In the genomic region with DNA sequence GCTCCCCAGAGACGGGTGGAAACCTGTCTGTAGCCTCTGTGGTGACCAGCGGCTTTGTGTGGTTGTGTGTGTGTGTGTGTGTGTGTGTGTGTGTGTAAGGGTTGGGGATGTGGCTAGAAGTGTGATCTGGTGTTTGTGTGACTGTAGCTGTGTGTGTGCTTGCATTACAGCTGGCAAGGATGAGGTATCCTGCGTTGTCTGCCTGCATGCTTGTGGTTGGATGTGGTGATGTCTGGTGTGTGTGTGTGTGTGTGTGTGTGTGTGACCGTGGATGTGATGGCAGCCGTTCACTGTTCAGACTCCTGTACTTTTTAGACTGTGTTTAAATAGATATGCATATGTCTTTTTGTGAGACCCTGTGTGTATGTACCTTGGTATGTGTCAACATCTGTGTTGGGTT, we compare ENCODE assay signal across 8 mouse cellular contexts. TPM values are rescaled to one million over a fixed set of nuclear protein-coding genes. Genes with fewer than 3 reads are reported as not detected.
A peak's percentile ranks its signal among the peaks of the same experiment; 100 is the strongest.
DNase-seq lines count a peak whose midpoint lies in the region; ATAC-seq lines count a peak whose summit lies in the region.

No protein-coding gene starts in this region.

- 32% methylated on average over 5 of the region's 5 CpGs for WGBS in intestine, embryonic 14.5 days
- 21% methylated on average over 5 of the region's 5 CpGs for WGBS in neural tube, embryonic 13.5 days

- peak overlapping the region; percentile 56 for H3K4me3 ChIP-seq in intestine, embryonic 14.5 days (ENCODE audit: low read depth, low read length)
- H3K4me3 ChIP-seq in neural tube, embryonic 13.5 days, result peak overlapping the region; percentile 75

- peak overlapping the region; percentile 75 for H3K4me2 ChIP-seq in intestine, embryonic 14.5 days (ENCODE audit: low read length)
- peak overlapping the region; percentile 93 for H3K4me2 ChIP-seq in neural tube, embryonic 13.5 days

- peak; percentile 40 to 51 for DNase-seq in cerebellum, postnatal 25 days
- DNase-seq in cerebellum, adult 18-20 months, result no peak
- peak; percentile 33 for DNase-seq in right cerebral cortex, adult 18-20 months
- DNase-seq in right cerebral cortex, postnatal 4 days, result no peak
- DNase-seq in intestine, embryonic 14.5 days (ENCODE audit: low spot score), result no peak
- DNase-seq in gastrocnemius, postnatal 14 days, result no peak
- no peak for DNase-seq in gastrocnemius, postnatal 25 days

- H3K4me1 ChIP-seq in intestine, embryonic 14.5 days (replicated peaks; ENCODE audit: control insufficient read depth, insufficient read depth, low read length), result peaks cover 22% of the 10 kb centered on the region
- peaks cover 55% of the 10 kb centered on the region for H3K4me1 ChIP-seq in neural tube, embryonic 13.5 days (replicated peaks)

- H3K9me3 ChIP-seq in intestine, embryonic 14.5 days (ENCODE audit: control insufficient read depth, low read length), result no peaks in the 10 kb centered on the region
- H3K9me3 ChIP-seq in neural tube, embryonic 13.5 days, result no peaks in the 10 kb centered on the region

- ATAC-seq in intestine, embryonic 14.5 days (replicated peaks; ENCODE audit: low FRiP score, low TSS enrichment, low read depth), result no peak
- ATAC-seq in neural tube, embryonic 13.5 days (ENCODE audit: low read depth), result 0 out of 2 replicates have a peak, but pooled peaks have one; percentile 4

- H3K27me3 ChIP-seq in intestine, embryonic 14.5 days (replicated peaks; ENCODE audit: control insufficient read depth, insufficient read depth, low read length), result no peaks in the 10 kb centered on the region
- H3K27me3 ChIP-seq in neural tube, embryonic 13.5 days, result no peaks in the 10 kb centered on the region

- intact Hi-C loops in gastrocnemius, postnatal 14 days (cut with DNase I; ENCODE audit: low total_unique reads), result no loop called here

- H3K9ac ChIP-seq in intestine, embryonic 14.5 days (ENCODE audit: low read length), result peak overlapping the region; percentile 73
- H3K9ac ChIP-seq in neural tube, embryonic 13.5 days, result peak overlapping the region; percentile 97

- H3K36me3 ChIP-seq in intestine, embryonic 14.5 days (ENCODE audit: control insufficient read depth, insufficient read depth, low read length), result peaks cover 30% of the 10 kb centered on the region
- H3K36me3 ChIP-seq in neural tube, embryonic 13.5 days, result peaks cover 34% of the 10 kb centered on the region

- peak overlapping the region; percentile 58; the same call in 1 of the 2 replicates for H3K27ac ChIP-seq in intestine, embryonic 14.5 days (ENCODE audit: low read depth)
- H3K27ac ChIP-seq in neural tube, embryonic 13.5 days (replicated peaks), result peak overlapping the region; percentile 96

RNA-seq across cellular contexts. Expression of a gene that starts 1.5 kb away (rescaled TPM):
- polyA plus RNA-seq in intestine, embryonic 14.5 days (2014; fragmentation: Nextera tagmentation; extraction: Ambion mirVana), result 9.2 and 11.0 TPM in 2 replicates
- polyA plus RNA-seq in neural tube, embryonic 13.5 days (2015; fragmentation: Nextera tagmentation; extraction: Ambion mirVana), result 52.8 and 55.3 TPM in 2 replicates
- 10 to 100 TPM in 1 of 2 experiments, 1 to 10 TPM in 1; 8.0 to 10.2 TPM for total RNA-seq in gastrocnemius, postnatal 14 days (2021)
- total RNA-seq in gastrocnemius, postnatal 25 days (2021), result 1 to 10 TPM; 3.6 to 5.4 TPM

RNA-seq across cellular contexts. Expression of a gene that starts 26.9 kb away (rescaled TPM):
- polyA plus RNA-seq in intestine, embryonic 14.5 days (2014; fragmentation: Nextera tagmentation; extraction: Ambion mirVana), result 16.7 and 18.0 TPM in 2 replicates
- 22.2 and 22.6 TPM in 2 replicates for polyA plus RNA-seq in neural tube, embryonic 13.5 days (2015; fragmentation: Nextera tagmentation; extraction: Ambion mirVana)
- total RNA-seq in gastrocnemius, postnatal 14 days (2021), result 1 to 10 TPM; 3.9 to 4.1 TPM
- 1 to 10 TPM; 3.0 to 4.9 TPM for total RNA-seq in gastrocnemius, postnatal 25 days (2021)

RNA-seq across cellular contexts. Expression of a gene that starts 31.3 kb away (rescaled TPM):
- polyA plus RNA-seq in intestine, embryonic 14.5 days (2014; fragmentation: Nextera tagmentation; extraction: Ambion mirVana), result 8.9 and 9.3 TPM in 2 replicates
- 5.1 and 7.5 TPM in 2 replicates for polyA plus RNA-seq in neural tube, embryonic 13.5 days (2015; fragmentation: Nextera tagmentation; extraction: Ambion mirVana)
- 1 to 10 TPM; 3.2 to 3.9 TPM for total RNA-seq in gastrocnemius, postnatal 14 days (2021)
- 1 to 10 TPM; 2.3 to 3.6 TPM for total RNA-seq in gastrocnemius, postnatal 25 days (2021)

Comparison
In these comparisons a context has a peak if more than half of its experiments do, and no peak if none do; other contexts are left out.
1. DNase-seq: peak in cerebellum, postnatal 25 days (2 of 2) and right cerebral cortex, adult 18-20 months (single experiment); none in cerebellum, adult 18-20 months (0 of 2), right cerebral cortex, postnatal 4 days (single experiment), intestine, embryonic 14.5 days (single experiment), gastrocnemius, postnatal 14 days (single experiment) and gastrocnemius, postnatal 25 days (single experiment).